Mouse (Mus musculus) liver, embryonic 16.5 days (tissue): Measurements from ENCODE around the gene Adamtsl1. TPM values are rescaled to one million over a fixed set of nuclear protein-coding genes. Genes with fewer than 3 reads are reported as not detected.
A peak's percentile ranks its signal among the peaks of the same experiment; 100 is the strongest.

ENCODE experiments used
- ATAC-seq: fragments of 200-750 bp; cut with Nextera tagmentation; 2 replicates; pipeline ENCODE4 v1.8.0; 2017; ENCODE audit warnings: low read depth, mild to moderate bottlenecking, moderate number of reproducible peaks, moderate library complexity
- H3K27ac ChIP-seq: fragments of 300-500 bp; sonication (generic); 2 replicates; pipeline ENCODE4 v1.5.1; 2014; ENCODE audit warnings: mild to moderate bottlenecking, low read length
- H3K27me3 ChIP-seq: fragments of 300-500 bp; sonication (generic); 2 replicates; pipeline ENCODE4 v1.6.1; 2014; ENCODE audit warnings: low read depth, low read length, mixed read lengths; ENCODE audit not compliant: control insufficient read depth, insufficient read depth
- H3K36me3 ChIP-seq: fragments of 300-500 bp; sonication (generic); 2 replicates; pipeline ENCODE4 v1.6.1; 2014; ENCODE audit warnings: mild to moderate bottlenecking; ENCODE audit not compliant: control insufficient read depth, insufficient read depth
- H3K4me1 ChIP-seq: fragments of 300-500 bp; sonication (generic); 2 replicates; pipeline ENCODE4 v1.6.1; 2014; ENCODE audit warnings: low read depth, low read length, mixed read lengths; ENCODE audit not compliant: control insufficient read depth
- H3K4me2 ChIP-seq: fragments of 300-500 bp; sonication (generic); 2 replicates; pipeline ENCODE4 v1.6.1; 2014; ENCODE audit warnings: low read depth, low read length, mixed read lengths
- H3K4me3 ChIP-seq: fragments of 300-500 bp; sonication (generic); 2 replicates; pipeline ENCODE4 v1.5.1; 2014; ENCODE audit warnings: low read depth, mild to moderate bottlenecking, low read length
- H3K9ac ChIP-seq: fragments of 300-500 bp; sonication (generic); 2 replicates; pipeline ENCODE4 v1.6.1; 2014; ENCODE audit warnings: low read depth, low read length
- H3K9me3 ChIP-seq: fragments of 300-500 bp; sonication (generic); replicated peaks from 2 replicates; pipeline ENCODE4 v1.6.1; 2016; ENCODE audit warnings: low read length; ENCODE audit not compliant: control insufficient read depth
- WGBS: fragments of 180-500 bp; shearing (Covaris S2); extraction: QIAGEN DNeasy Blood & Tissue Kit; methylation state at CpG from one replicate; pipeline ENCODE4 v1.1.7; 2014; ENCODE audit not compliant: insufficient replicate concordance; 5-methylcytosine and 5-hydroxymethylcytosine counted together
- polyA plus RNA-seq: library from polyadenylated mRNA; unstranded; fragments of >200 nt; fragmentation: Nextera tagmentation; extraction: Ambion mirVana; gene quantifications from 2 replicates; pipeline ENCODE4 v1.2.1, GENCODE M21; 2015

Gene Adamtsl1
- polyA plus RNA-seq, 1 experiment from 2014 or later = 0.67 TPM

DNA sequence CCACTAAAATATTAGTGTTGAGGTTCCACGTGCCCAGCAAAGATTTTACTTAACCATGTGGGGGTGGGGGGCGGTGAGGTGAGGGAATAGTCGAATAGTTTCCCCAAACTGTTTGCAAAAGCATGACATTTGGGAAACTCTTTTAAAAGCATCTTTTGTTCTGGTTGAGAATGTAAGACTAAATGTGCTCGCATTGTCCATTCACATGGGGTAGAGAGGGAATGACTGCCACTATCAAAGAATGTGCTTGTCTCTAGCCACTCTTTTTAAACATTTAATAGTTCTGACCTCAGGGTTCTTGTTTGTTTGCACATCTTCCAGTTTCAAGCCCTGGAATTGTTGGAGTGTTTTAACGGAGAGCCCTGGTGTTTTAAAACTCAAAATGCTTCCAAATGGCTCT, 764.6 kb downstream of the Adamtsl1 start:
- Histone ChIP-seq H3K9ac (no peak overlapping the region), H3K9me3 (no peaks in the 10 kb centered on the region), H3K4me3 (no peak overlapping the region), H3K4me1 (no peaks in the 10 kb centered on the region), H3K4me2 (no peak overlapping the region), H3K27me3 (no peaks in the 10 kb centered on the region), H3K36me3 (no peaks in the 10 kb centered on the region), H3K27ac (no peak overlapping the region)
- WGBS = 49% methylated on average over 5 of the region's 5 CpGs
- no peak for ATAC-seq

DNA sequence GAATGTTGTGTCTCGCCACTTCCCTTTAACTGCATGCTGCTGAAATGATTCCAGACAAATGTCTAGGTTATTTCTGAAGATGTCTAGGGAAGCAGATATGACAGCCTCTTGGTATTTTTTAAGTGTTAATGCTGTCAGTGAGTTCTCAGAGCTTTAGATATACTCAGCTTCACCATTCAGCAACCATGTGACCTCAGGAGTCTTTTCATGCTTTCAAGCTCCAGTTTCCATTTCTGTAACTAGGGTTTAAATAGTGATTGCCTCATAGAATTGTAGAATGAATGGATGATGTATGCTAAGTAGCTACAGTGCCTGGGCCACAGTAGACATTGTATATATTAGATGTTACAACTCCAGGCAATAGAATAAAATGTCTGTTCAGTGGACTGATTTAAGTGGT, 772.6 kb downstream of the Adamtsl1 start:
- Histone ChIP-seq H3K9me3 (no peaks in the 10 kb centered on the region), H3K36me3 (no peaks in the 10 kb centered on the region), H3K4me1 (no peaks in the 10 kb centered on the region), H3K9ac (no peak overlapping the region), H3K27me3 (no peaks in the 10 kb centered on the region), H3K27ac (no peak overlapping the region), H3K4me2 (no peak overlapping the region), H3K4me3 (no peak overlapping the region)
- no peak for ATAC-seq
- WGBS = 61% methylated on average over 1 of the region's 1 CpGs

DNA sequence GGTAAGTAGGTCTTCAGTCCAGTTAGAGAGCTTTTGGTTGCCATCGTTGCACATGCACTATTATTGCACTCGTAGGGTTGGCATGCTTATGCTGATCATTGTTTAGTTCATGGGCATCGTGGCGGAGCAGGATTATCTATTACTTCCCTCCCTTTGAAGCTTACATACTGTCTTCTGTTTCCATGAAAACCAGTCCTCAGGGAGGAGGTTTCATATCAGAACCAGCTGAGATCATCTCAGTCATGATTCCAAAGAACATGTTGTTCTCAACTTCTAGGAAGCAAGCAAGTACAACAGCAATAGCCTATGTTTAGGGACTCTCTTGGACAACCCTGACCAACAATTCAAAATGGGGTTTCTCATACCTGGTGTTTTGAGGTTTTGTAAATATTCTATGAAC, 774.3 kb downstream of the Adamtsl1 start:
- Histone ChIP-seq H3K27ac (no peak overlapping the region), H3K9ac (no peak overlapping the region), H3K4me3 (no peak overlapping the region), H3K36me3 (no peaks in the 10 kb centered on the region), H3K9me3 (no peaks in the 10 kb centered on the region), H3K4me1 (no peaks in the 10 kb centered on the region), H3K4me2 (no peak overlapping the region), H3K27me3 (no peaks in the 10 kb centered on the region)
- ATAC-seq = no peak
- WGBS = 76% methylated on average over 4 of the region's 4 CpGs

DNA sequence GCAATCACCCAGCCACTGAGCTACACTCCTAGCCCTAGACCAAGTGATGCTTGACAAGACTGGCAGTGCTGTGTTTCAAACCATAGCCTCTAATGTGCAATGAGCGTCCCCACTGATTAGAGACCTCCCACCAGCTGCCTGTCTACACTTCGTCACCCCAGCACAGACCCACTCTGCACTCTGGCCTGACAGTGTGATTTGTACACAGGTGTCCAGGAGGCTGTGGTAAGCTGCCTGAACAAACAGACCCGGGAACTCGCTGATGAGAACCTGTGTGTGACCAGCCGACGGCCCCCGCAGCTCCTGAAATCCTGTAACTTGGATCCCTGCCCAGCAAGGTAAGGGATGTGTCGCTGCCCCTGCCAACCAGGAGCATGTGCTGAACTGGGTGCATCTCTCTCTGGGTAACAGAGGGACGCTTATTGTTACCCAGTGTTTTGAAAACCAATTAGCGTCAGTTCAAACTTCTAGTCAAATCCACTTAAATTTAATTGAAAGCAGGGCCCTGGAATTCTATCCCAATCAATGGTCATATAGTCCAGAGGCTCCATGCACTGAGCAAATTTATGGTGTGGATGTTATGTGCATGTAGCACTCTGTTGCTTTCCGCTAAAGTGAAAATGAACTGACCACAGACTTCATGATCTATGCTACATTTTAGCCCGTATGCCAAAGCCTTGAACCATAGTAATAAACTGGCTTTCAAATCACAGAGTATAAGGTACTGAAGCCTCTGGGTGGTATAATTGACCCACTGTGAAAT, 775.7 kb downstream of the Adamtsl1 start:
- no peaks in the 10 kb centered on the region for H3K9me3 ChIP-seq
- no peaks in the 10 kb centered on the region for H3K27me3 ChIP-seq
- H3K36me3 ChIP-seq = no peaks in the 10 kb centered on the region
- H3K27ac ChIP-seq = no peak overlapping the region
- H3K4me1 ChIP-seq = no peaks in the 10 kb centered on the region
- ATAC-seq = peak; percentile 69
- H3K4me2 ChIP-seq = no peak overlapping the region
- 64% methylated on average over 12 of the region's 12 CpGs for WGBS
- H3K4me3 ChIP-seq = no peak overlapping the region
- no peak overlapping the region for H3K9ac ChIP-seq

DNA sequence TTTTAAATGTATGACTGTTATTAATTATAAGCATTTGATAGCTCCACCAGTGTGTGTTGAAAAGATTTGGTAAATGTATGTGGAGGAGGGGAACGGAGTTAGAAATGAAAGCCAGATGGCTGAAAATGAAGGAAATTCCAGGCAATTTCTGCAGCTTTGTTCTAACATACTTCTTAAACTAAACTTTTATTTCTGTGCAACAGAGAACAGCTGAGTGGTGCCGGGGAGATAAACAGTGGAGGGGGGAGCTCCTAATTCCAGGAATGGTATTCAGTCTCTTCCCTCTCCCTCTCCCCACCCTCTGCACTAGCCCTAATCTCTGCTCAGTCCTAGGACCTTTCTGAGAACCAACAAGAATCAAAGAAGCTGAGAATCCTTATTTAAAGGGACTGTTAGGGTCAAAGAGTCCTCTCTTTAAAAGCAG, 780.9 kb downstream of the Adamtsl1 start:
- no peak overlapping the region for H3K9ac ChIP-seq
- 54% methylated on average over 2 of the region's 2 CpGs for WGBS
- ATAC-seq = no peak
- H3K27me3 ChIP-seq = no peaks in the 10 kb centered on the region
- no peak overlapping the region for H3K4me2 ChIP-seq
- no peak overlapping the region for H3K27ac ChIP-seq
- no peaks in the 10 kb centered on the region for H3K9me3 ChIP-seq
- no peaks in the 10 kb centered on the region for H3K36me3 ChIP-seq
- H3K4me3 ChIP-seq = no peak overlapping the region
- H3K4me1 ChIP-seq = no peaks in the 10 kb centered on the region

DNA sequence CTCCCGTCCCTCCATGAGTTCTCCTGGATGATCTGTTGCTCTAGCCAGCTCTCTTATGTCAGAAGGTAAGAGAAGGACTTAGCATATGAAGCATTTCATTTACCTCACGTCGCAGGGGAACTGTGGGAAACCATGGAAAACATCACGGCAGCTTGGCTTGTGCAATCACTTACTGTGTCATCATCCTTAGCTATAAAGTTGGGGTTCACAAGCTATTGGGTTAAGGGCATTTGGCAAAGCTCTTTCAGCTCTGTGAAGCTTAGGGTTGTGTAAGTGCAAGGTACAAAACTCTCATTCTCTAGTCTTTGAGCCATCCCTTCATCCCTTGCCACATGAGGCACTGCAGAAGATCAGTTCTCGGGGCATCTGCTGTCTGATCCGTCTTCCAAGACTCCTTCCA, 787.5 kb downstream of the Adamtsl1 start:
- Histone ChIP-seq H3K9ac (no peak overlapping the region), H3K4me2 (no peak overlapping the region), H3K27ac (no peak overlapping the region), H3K36me3 (no peaks in the 10 kb centered on the region), H3K27me3 (no peaks in the 10 kb centered on the region), H3K4me3 (no peak overlapping the region), H3K9me3 (no peaks in the 10 kb centered on the region), H3K4me1 (no peaks in the 10 kb centered on the region)
- WGBS = 63% methylated on average over 6 of the region's 6 CpGs
- ATAC-seq = no peak

DNA sequence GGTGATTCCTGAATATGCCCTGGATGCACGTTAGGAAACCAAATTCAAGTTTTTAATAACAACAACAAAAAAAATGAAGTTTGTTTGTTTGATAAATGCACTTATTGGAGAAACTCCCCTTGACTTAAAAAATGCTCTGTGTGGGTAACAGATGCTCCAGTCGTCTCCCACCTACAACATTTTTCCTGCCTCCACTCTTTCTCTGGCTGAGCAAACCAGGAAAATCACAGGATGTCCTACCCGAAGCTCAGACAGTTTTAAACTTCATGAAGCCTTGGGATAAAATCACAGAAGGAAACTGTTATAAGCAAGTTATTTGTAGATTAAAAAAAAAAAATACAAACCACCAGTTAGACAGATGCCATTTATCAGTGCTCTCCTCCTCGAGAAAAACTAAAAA, 788.1 kb downstream of the Adamtsl1 start:
- no peaks in the 10 kb centered on the region for H3K4me1 ChIP-seq

DNA sequence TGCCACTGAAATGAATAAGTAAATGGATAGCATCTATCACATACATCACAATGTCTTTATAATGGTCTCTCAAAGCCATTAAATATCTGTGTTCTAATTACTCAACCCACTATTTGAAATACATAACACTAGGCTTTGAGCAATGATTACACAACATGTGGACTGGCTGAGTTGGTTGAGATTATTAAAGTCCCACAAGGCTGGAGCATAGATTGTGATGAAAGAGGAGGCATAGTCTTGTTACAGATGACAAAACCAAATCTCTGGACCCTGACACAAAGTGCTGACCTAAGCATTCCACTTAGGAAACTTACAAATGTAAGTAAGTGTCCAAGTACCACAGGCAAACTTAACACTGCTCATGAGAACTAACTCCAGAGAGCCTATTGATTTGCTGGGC, 792.8 kb downstream of the Adamtsl1 start:
- Histone ChIP-seq H3K4me3 (no peak overlapping the region), H3K9ac (no peak overlapping the region), H3K27ac (no peak overlapping the region), H3K36me3 (no peaks in the 10 kb centered on the region), H3K4me2 (no peak overlapping the region), H3K4me1 (no peaks in the 10 kb centered on the region), H3K9me3 (no peaks in the 10 kb centered on the region), H3K27me3 (no peaks in the 10 kb centered on the region)
- no peak for ATAC-seq

More for the DNA sequence above, 788.1 kb downstream of the Adamtsl1 start:
- Histone ChIP-seq H3K4me3 (no peak overlapping the region), H3K27ac (no peak overlapping the region), H3K36me3 (no peaks in the 10 kb centered on the region), H3K9me3 (no peaks in the 10 kb centered on the region), H3K4me2 (no peak overlapping the region), H3K9ac (no peak overlapping the region), H3K27me3 (no peaks in the 10 kb centered on the region)
- WGBS = 40% methylated on average over 4 of the region's 4 CpGs
- ATAC-seq = no peak

DNA sequence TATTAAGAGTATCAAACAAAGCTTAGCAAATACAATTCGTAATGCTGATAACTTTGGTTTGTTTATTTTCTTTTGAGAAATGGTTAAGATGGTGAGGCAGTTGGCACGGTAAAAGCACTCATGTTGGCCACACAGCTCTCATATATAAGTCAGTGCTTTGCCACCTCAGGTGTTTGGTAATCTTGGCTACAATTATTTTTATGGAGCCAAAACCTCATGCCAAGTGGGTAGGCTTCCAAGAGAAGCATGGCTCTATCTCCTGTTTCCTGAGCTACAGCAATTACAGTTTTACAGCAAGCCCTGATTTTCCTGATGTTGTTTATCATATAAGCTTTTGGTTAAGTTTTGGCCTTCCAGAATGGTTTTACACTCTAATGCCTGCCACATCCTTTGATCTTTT, 795.2 kb downstream of the Adamtsl1 start:
- WGBS = 61% methylated on average over 2 of the region's 2 CpGs
- no peaks in the 10 kb centered on the region for H3K36me3 ChIP-seq
- no peaks in the 10 kb centered on the region for H3K4me1 ChIP-seq
- no peaks in the 10 kb centered on the region for H3K9me3 ChIP-seq
- no peak overlapping the region for H3K4me3 ChIP-seq
- H3K27ac ChIP-seq = no peak overlapping the region
- no peak overlapping the region for H3K9ac ChIP-seq
- no peaks in the 10 kb centered on the region for H3K27me3 ChIP-seq
- no peak overlapping the region for H3K4me2 ChIP-seq
- no peak for ATAC-seq
